Mouse (Mus musculus) E14TG2a.4 (cell line): Measurements from ENCODE around the gene Lpcat4.

Experiments
- CTCF ChIP-seq: conservative IDR thresholded peaks from 2 replicates; pipeline ENCODE4 v1.5.1; 2014; ENCODE audit warnings: low read length
- NANOG ChIP-seq: IDR thresholded peaks from 2 replicates; pipeline ENCODE4 v1.6.1; 2014; ENCODE audit warnings: borderline replicate concordance, low read length, mixed read lengths
- POU5F1 ChIP-seq: IDR thresholded peaks from 2 replicates; pipeline ENCODE4 v1.6.1; 2014; ENCODE audit warnings: low read length, borderline replicate concordance

GRCm38 (mm10) chr2:112276870-112277269 lies 37.6 kb downstream of the Lpcat4 start:
- no peak for TF ChIP-seq CTCF
- no peak for TF ChIP-seq POU5F1
- no peak for TF ChIP-seq NANOG
